Mouse (Mus musculus) embryo, embryonic 11 days (tissue): ENCODE measurements around the gene Apoa2.

Source experiments
- DNase-seq: peaks from one replicate; pipeline ENCODE4 v3.0.0-alpha.2; 2015

The Apoa2 gene

GRCm38 (mm10) chr1:171205704-171206493 is 19.0 kb upstream of the Apoa2 start:
- DNase-seq = no peak

GRCm38 (mm10) chr1:171209409-171209808 is 15.4 kb upstream of the Apoa2 start:
- no peak for DNase-seq

- no peak for DNase-seq
Measured at GRCm38 (mm10) chr1:171212854-171213253, 12.0 kb upstream of the Apoa2 start.

- DNase-seq = no peak
Measured at GRCm38 (mm10) chr1:171213801-171214496, 10.9 kb upstream of the Apoa2 start, which contains the start of gene Nr1i3. TSS of gene Nr1i3 (plus strand) at chr1:171213970.

GRCm38 (mm10) chr1:171216241-171216955 is 8.5 kb upstream of the Apoa2 start:
- no peak for DNase-seq

GRCm38 (mm10) chr1:171220871-171221270 is 4.0 kb upstream of the Apoa2 start:
- peak; percentile 89 for DNase-seq

GRCm38 (mm10) chr1:171221281-171222193 is 3.3 kb upstream of the Apoa2 start:
- peak; percentile 33 for DNase-seq

GRCm38 (mm10) chr1:171222238-171223155 is 2.4 kb upstream of the Apoa2 start, which contains the start of gene Tomm40l:
TSS of gene Tomm40l (minus strand) at chr1:171222514.
- DNase-seq = peak; percentile 97

- DNase-seq = no peak
Measured at GRCm38 (mm10) chr1:171223168-171223567, 1.7 kb upstream of the Apoa2 start.

- DNase-seq = no peak
Measured at GRCm38 (mm10) chr1:171223796-171224195, 1.1 kb upstream of the Apoa2 start.

- no peak for DNase-seq
Measured at GRCm38 (mm10) chr1:171226780-171227179, 1.9 kb downstream of the Apoa2 start.

- DNase-seq = no peak
Measured at GRCm38 (mm10) chr1:171227879-171228278, 3.0 kb downstream of the Apoa2 start.

GRCm38 (mm10) chr1:171229750-171230149 is 4.9 kb downstream of the Apoa2 start:
- no peak for DNase-seq

- peak; percentile 39 for DNase-seq
Measured at GRCm38 (mm10) chr1:171230215-171230614, 5.4 kb downstream of the Apoa2 start.

- no peak for DNase-seq
Measured at GRCm38 (mm10) chr1:171231844-171232243, 7.0 kb downstream of the Apoa2 start.

- DNase-seq = no peak
Measured at GRCm38 (mm10) chr1:171232348-171232747, 7.5 kb downstream of the Apoa2 start.

- no peak for DNase-seq
Measured at GRCm38 (mm10) chr1:171232800-171233730, 8.2 kb downstream of the Apoa2 start.

- no peak for DNase-seq
Measured at GRCm38 (mm10) chr1:171234126-171234525, 9.3 kb downstream of the Apoa2 start, which contains the start of gene Fcer1g. TSS of gene Fcer1g (minus strand) at chr1:171234365.

- no peak for DNase-seq
Measured at GRCm38 (mm10) chr1:171234538-171234937, 9.7 kb downstream of the Apoa2 start.

GRCm38 (mm10) chr1:171235791-171236190 is 10.9 kb downstream of the Apoa2 start:
- no peak for DNase-seq
